Mouse (Mus musculus): Measurements from ENCODE around the gene Mamdc4. TPM values are rescaled to one million over a fixed set of nuclear protein-coding genes. Genes with fewer than 3 reads are reported as not detected.

Gene Mamdc4
- 1.0 and 2.8 TPM in 2 replicates for polyA plus RNA-seq (2015; fragmentation: Nextera tagmentation; extraction: Ambion mirVana)

- WGBS, result under 1% methylated on average over 44 of the region's 45 CpGs
- peak; percentile 99 for ATAC-seq
- peaks cover 46% of the 10 kb centered on the region for H3K4me1 ChIP-seq (replicated peaks; ENCODE audit: control insufficient read depth, insufficient read depth, low read length)
Observed at GRCm38 (mm10) chr2:25574579-25575431, at the start of gene Mamdc4, which contains the start of gene Phpt1. TSS of gene Mamdc4 (minus strand) at chr2:25574845. TSS of gene Phpt1 (minus strand) at chr2:25575224.

GRCm38 (mm10) chr2:25621229-25622200 is 46.9 kb upstream of the Mamdc4 start, which contains the start of gene Tmem141:
TSS of gene Tmem141 (minus strand) at chr2:25622005.
- peak within 1 kb of the TSS; percentile 37; the same call in 1 of the 2 replicates for H3K27ac ChIP-seq (ENCODE audit: low read length)

More at GRCm38 (mm10) chr2:25574579-25575431, at the start of gene Mamdc4, which contains the start of gene Phpt1:
- Histone ChIP-seq H3K27ac (ENCODE audit: low read length) (peak within 1 kb of the TSS; percentile 93), H3K9ac (replicated peaks; ENCODE audit: low read depth, low read length) (peak within 1 kb of the TSS; percentile 73), H3K27me3 (replicated peaks; ENCODE audit: control insufficient read depth, insufficient read depth, low read length) (peaks cover 40% of the 10 kb centered on the region), H3K4me3 (replicated peaks; ENCODE audit: low read length) (peak within 1 kb of the TSS; percentile 67), H3K9me3 (ENCODE audit: control insufficient read depth, low read length) (no peaks in the 10 kb centered on the region), H3K4me2 (ENCODE audit: low read length) (peak within 1 kb of the TSS; percentile 91), H3K36me3 (ENCODE audit: control insufficient read depth, insufficient read depth) (no peaks in the 10 kb centered on the region)

GRCm38 (mm10) chr2:25620852-25621228 is 46.2 kb upstream of the Mamdc4 start:
- H3K36me3 ChIP-seq (ENCODE audit: control insufficient read depth, insufficient read depth), result no peaks in the 10 kb centered on the region
- 85% methylated on average over 4 of the region's 4 CpGs for WGBS
- peak overlapping the region; percentile 78; the same call in 1 of the 2 replicates for H3K4me2 ChIP-seq (ENCODE audit: low read length)
- peaks cover 11% of the 10 kb centered on the region for H3K4me1 ChIP-seq (replicated peaks; ENCODE audit: control insufficient read depth, insufficient read depth, low read length)
- peaks cover 13% of the 10 kb centered on the region for H3K27me3 ChIP-seq (replicated peaks; ENCODE audit: control insufficient read depth, insufficient read depth, low read length)
- H3K9ac ChIP-seq (replicated peaks; ENCODE audit: low read depth, low read length), result no peak overlapping the region
- no peak for ATAC-seq
- H3K9me3 ChIP-seq (ENCODE audit: control insufficient read depth, low read length), result no peaks in the 10 kb centered on the region
- no peak overlapping the region for H3K27ac ChIP-seq (ENCODE audit: low read length)
- H3K4me3 ChIP-seq (replicated peaks; ENCODE audit: low read length), result no peak overlapping the region

More at GRCm38 (mm10) chr2:25621229-25622200, 46.9 kb upstream of the Mamdc4 start, which contains the start of gene Tmem141:
- peak within 1 kb of the TSS; percentile 78 for H3K4me2 ChIP-seq (ENCODE audit: low read length)
- peaks cover 11% of the 10 kb centered on the region for H3K4me1 ChIP-seq (replicated peaks; ENCODE audit: control insufficient read depth, insufficient read depth, low read length)
- peak within 1 kb of the TSS; percentile 54 for H3K4me3 ChIP-seq (replicated peaks; ENCODE audit: low read length)
- H3K9ac ChIP-seq (replicated peaks; ENCODE audit: low read depth, low read length), result peak within 1 kb of the TSS; percentile 64
- peak; percentile 89 for ATAC-seq
- WGBS, result 4% methylated on average over 34 of the region's 34 CpGs
- no peaks in the 10 kb centered on the region for H3K9me3 ChIP-seq (ENCODE audit: control insufficient read depth, low read length)
- peaks cover 7% of the 10 kb centered on the region for H3K27me3 ChIP-seq (replicated peaks; ENCODE audit: control insufficient read depth, insufficient read depth, low read length)
- H3K36me3 ChIP-seq (ENCODE audit: control insufficient read depth, insufficient read depth), result no peaks in the 10 kb centered on the region

- H3K9ac ChIP-seq (replicated peaks; ENCODE audit: low read depth, low read length), result no peak overlapping the region
- no peak overlapping the region for H3K4me3 ChIP-seq (replicated peaks; ENCODE audit: low read length)
- no peak for ATAC-seq
- 86% methylated on average over 6 of the region's 6 CpGs for WGBS
- no peaks in the 10 kb centered on the region for H3K36me3 ChIP-seq (ENCODE audit: control insufficient read depth, insufficient read depth)
- no peaks in the 10 kb centered on the region for H3K9me3 ChIP-seq (ENCODE audit: control insufficient read depth, low read length)
- no peak overlapping the region for H3K4me2 ChIP-seq (ENCODE audit: low read length)
- no peak overlapping the region for H3K27ac ChIP-seq (ENCODE audit: low read length)
- peaks cover 11% of the 10 kb centered on the region for H3K4me1 ChIP-seq (replicated peaks; ENCODE audit: control insufficient read depth, insufficient read depth, low read length)
- peaks cover 18% of the 10 kb centered on the region for H3K27me3 ChIP-seq (replicated peaks; ENCODE audit: control insufficient read depth, insufficient read depth, low read length)
Observed at GRCm38 (mm10) chr2:25620386-25620785, 45.7 kb upstream of the Mamdc4 start.

- Histone ChIP-seq H3K27me3 (replicated peaks; ENCODE audit: control insufficient read depth, insufficient read depth, low read length) (peaks cover 22% of the 10 kb centered on the region), H3K4me3 (replicated peaks; ENCODE audit: low read length) (no peak within 1 kb of the TSS), H3K9me3 (ENCODE audit: control insufficient read depth, low read length) (no peaks in the 10 kb centered on the region), H3K9ac (replicated peaks; ENCODE audit: low read depth, low read length) (no peak within 1 kb of the TSS), H3K4me1 (replicated peaks; ENCODE audit: control insufficient read depth, insufficient read depth, low read length) (peaks cover 11% of the 10 kb centered on the region), H3K36me3 (ENCODE audit: control insufficient read depth, insufficient read depth) (no peaks in the 10 kb centered on the region), H3K27ac (ENCODE audit: low read length) (no peak within 1 kb of the TSS), H3K4me2 (ENCODE audit: low read length) (no peak within 1 kb of the TSS)
- no peak for ATAC-seq
- 76% methylated on average over 3 of the region's 3 CpGs for WGBS
Observed at GRCm38 (mm10) chr2:25617578-25617977, 42.9 kb upstream of the Mamdc4 start, which contains the start of gene Ccdc183. TSS of gene Ccdc183 (minus strand) at chr2:25617678.

- H3K4me2 ChIP-seq (ENCODE audit: low read length), result no peak overlapping the region
- WGBS, result 25% methylated on average over 22 of the region's 22 CpGs
Observed at GRCm38 (mm10) chr2:25616398-25616797, 41.8 kb upstream of the Mamdc4 start.

GRCm38 (mm10) chr2:25608671-25609070 is 34.0 kb upstream of the Mamdc4 start:
- peak overlapping the region; percentile 80 for H3K4me2 ChIP-seq (ENCODE audit: low read length)
- ATAC-seq, result peak; percentile 16
- H3K36me3 ChIP-seq (ENCODE audit: control insufficient read depth, insufficient read depth), result no peaks in the 10 kb centered on the region
- H3K27me3 ChIP-seq (replicated peaks; ENCODE audit: control insufficient read depth, insufficient read depth, low read length), result no peaks in the 10 kb centered on the region
- H3K9ac ChIP-seq (replicated peaks; ENCODE audit: low read depth, low read length), result peak overlapping the region; percentile 97
- no peaks in the 10 kb centered on the region for H3K9me3 ChIP-seq (ENCODE audit: control insufficient read depth, low read length)
- H3K27ac ChIP-seq (ENCODE audit: low read length), result peak overlapping the region; percentile 22
- WGBS, result 64% methylated on average over 10 of the region's 10 CpGs
- H3K4me1 ChIP-seq (replicated peaks; ENCODE audit: control insufficient read depth, insufficient read depth, low read length), result peaks cover 22% of the 10 kb centered on the region
- H3K4me3 ChIP-seq (replicated peaks; ENCODE audit: low read length), result peak overlapping the region; percentile 100

More at GRCm38 (mm10) chr2:25616398-25616797, 41.8 kb upstream of the Mamdc4 start:
- Histone ChIP-seq H3K9ac (replicated peaks; ENCODE audit: low read depth, low read length) (no peak overlapping the region), H3K27ac (ENCODE audit: low read length) (no peak overlapping the region), H3K27me3 (replicated peaks; ENCODE audit: control insufficient read depth, insufficient read depth, low read length) (peaks cover 22% of the 10 kb centered on the region), H3K4me1 (replicated peaks; ENCODE audit: control insufficient read depth, insufficient read depth, low read length) (peaks cover 7% of the 10 kb centered on the region), H3K9me3 (ENCODE audit: control insufficient read depth, low read length) (no peaks in the 10 kb centered on the region), H3K4me3 (replicated peaks; ENCODE audit: low read length) (no peak overlapping the region), H3K36me3 (ENCODE audit: control insufficient read depth, insufficient read depth) (no peaks in the 10 kb centered on the region)
- ATAC-seq, result no peak

- Histone ChIP-seq H3K4me3 (replicated peaks; ENCODE audit: low read length) (peak within 1 kb of the TSS; percentile 100), H3K9ac (replicated peaks; ENCODE audit: low read depth, low read length) (peak within 1 kb of the TSS; percentile 97), H3K27ac (ENCODE audit: low read length) (peak within 1 kb of the TSS; percentile 91), H3K4me2 (ENCODE audit: low read length) (peak within 1 kb of the TSS; percentile 80), H3K4me1 (replicated peaks; ENCODE audit: control insufficient read depth, insufficient read depth, low read length) (peaks cover 22% of the 10 kb centered on the region), H3K9me3 (ENCODE audit: control insufficient read depth, low read length) (no peaks in the 10 kb centered on the region), H3K36me3 (ENCODE audit: control insufficient read depth, insufficient read depth) (no peaks in the 10 kb centered on the region), H3K27me3 (replicated peaks; ENCODE audit: control insufficient read depth, insufficient read depth, low read length) (no peaks in the 10 kb centered on the region)
- peak; percentile 96 for ATAC-seq
- under 1% methylated on average over 75 of the region's 80 CpGs for WGBS
Observed at GRCm38 (mm10) chr2:25607761-25608622, 33.3 kb upstream of the Mamdc4 start, which contains the start of gene Rabl6. TSS of gene Rabl6 (minus strand) at chr2:25608521.
